Mouse (Mus musculus) lung, postnatal 0 days (tissue): ENCODE results near the gene Cma2.

Experiments
- CTCF ChIP-seq: IDR thresholded peaks from 2 replicates; pipeline ENCODE4 v1.5.1; 2016; ENCODE audit warnings: antibody characterized with exemption, mild to moderate bottlenecking
- EP300 ChIP-seq: IDR thresholded peaks from 2 replicates; pipeline ENCODE4 v1.6.1; 2016; ENCODE audit warnings: antibody characterized with exemption, mild to moderate bottlenecking, control low read depth

GRCm38 (mm10) chr14:56013924-56014323 lies 63.1 kb downstream of the Cma2 start:
- TF ChIP-seq CTCF: no peak
- no peak for TF ChIP-seq EP300
